ENCODE assay signal across 31 mouse cellular contexts in genomic region chr8:87512636-87513035, GRCm38 (mm10). TPM values are rescaled to one million over a fixed set of nuclear protein-coding genes. Genes with fewer than 3 reads are reported as not detected.
A peak's percentile ranks its signal among the peaks of the same experiment; 100 is the strongest.
DNase-seq lines count a peak whose midpoint lies in the region; ATAC-seq and TF ChIP-seq lines count a peak whose summit lies in the region.
"Had no signal": no experiment of that assay in that cellular context is flagged by ENCODE, and none has a peak within 500 bp of the region (broad histone marks: within the 10 kb centered on the region; RNA-seq: fewer than 3 reads in every experiment).

No protein-coding gene starts in this region.

- no peak for TF ChIP-seq CTCF in cerebellum, adult 2 months (IDR thresholded peaks at IDR 0.05; ENCODE audit: borderline replicate concordance, insufficient read depth, low read depth, low read length)

- H3K4me3 ChIP-seq in cerebellum, adult 2 months (replicated peaks; ENCODE audit: insufficient read depth, low read depth, low read length): no peak overlapping the region
- no peak overlapping the region for H3K4me3 ChIP-seq in hindbrain, embryonic 13.5 days
- no peak overlapping the region for H3K4me3 ChIP-seq in hindbrain, embryonic 10.5 days
- H3K4me3 ChIP-seq: heart, embryonic 13.5 days; limb, embryonic 10.5 days; midbrain, embryonic 12.5 days had no signal

- 36% methylated on average over 6 of the region's 6 CpGs for WGBS in cerebellum, adult 2 months
- WGBS in hindbrain, embryonic 13.5 days: 93% methylated on average over 6 of the region's 6 CpGs
- WGBS in hindbrain, embryonic 10.5 days: 91% methylated on average over 6 of the region's 6 CpGs

- H3K9ac ChIP-seq in hindbrain, embryonic 13.5 days: no peak overlapping the region
- H3K9ac ChIP-seq: heart, embryonic 13.5 days; hindbrain, embryonic 14.5 days; midbrain, embryonic 12.5 days had no signal

- peaks cover 52% of the 10 kb centered on the region for H3K4me1 ChIP-seq in cerebellum, adult 2 months (ENCODE audit: control insufficient read depth, insufficient read depth, low read length)
- H3K4me1 ChIP-seq in hindbrain, embryonic 13.5 days (replicated peaks): peaks cover 12% of the 10 kb centered on the region; the same call in 1 of the 2 replicates
- H3K4me1 ChIP-seq in hindbrain, embryonic 10.5 days (replicated peaks): no peaks in the 10 kb centered on the region
- H3K4me1 ChIP-seq: heart, embryonic 13.5 days; limb, embryonic 10.5 days had no signal

- H3K27me3 ChIP-seq in cerebellum, adult 2 months (ENCODE audit: control insufficient read depth, insufficient read depth, low read length): no peaks in the 10 kb centered on the region
- H3K27me3 ChIP-seq in hindbrain, embryonic 13.5 days: no peaks in the 10 kb centered on the region
- H3K27me3 ChIP-seq in hindbrain, embryonic 10.5 days (ENCODE audit: insufficient read depth, poor library complexity, severe bottlenecking): no peaks in the 10 kb centered on the region
- H3K27me3 ChIP-seq: midbrain, embryonic 12.5 days had no signal

- H3K9me3 ChIP-seq in hindbrain, embryonic 13.5 days: no peaks in the 10 kb centered on the region
- H3K9me3 ChIP-seq in hindbrain, embryonic 10.5 days: no peaks in the 10 kb centered on the region
- H3K9me3 ChIP-seq: heart, embryonic 13.5 days; limb, embryonic 10.5 days; midbrain, embryonic 12.5 days had no signal

- peak overlapping the region; percentile 15; the same call in 1 of the 2 replicates for H3K27ac ChIP-seq in cerebellum, adult 2 months (ENCODE audit: insufficient read depth, low read length)
- H3K27ac ChIP-seq in hindbrain, embryonic 13.5 days: no peak overlapping the region
- H3K27ac ChIP-seq in hindbrain, embryonic 10.5 days: no peak overlapping the region
- H3K27ac ChIP-seq: heart, embryonic 13.5 days; hindbrain, embryonic 14.5 days; limb, embryonic 10.5 days; macrophage; midbrain, embryonic 12.5 days had no signal

- no peak overlapping the region for H3K4me2 ChIP-seq in hindbrain, embryonic 13.5 days
- H3K4me2 ChIP-seq: heart, embryonic 13.5 days; hindbrain, embryonic 14.5 days; midbrain, embryonic 12.5 days had no signal

- TF ChIP-seq POLR2A in cerebellum, adult 2 months (IDR thresholded peaks at IDR 0.05; ENCODE audit: borderline replicate concordance, insufficient read depth, low read length): no peak

- peak in 1 of 2 experiments; percentile 60 for DNase-seq in cerebellum, adult 2 months
- no peak for DNase-seq in cerebellum, postnatal 4 days (ENCODE audit: low spot score in 2 of 2)
- DNase-seq in hindbrain, embryonic 10.5 days (ENCODE audit: low spot score): no peak
- DNase-seq in brain, adult 2 months (ENCODE audit: low read depth, low spot score): peak; percentile 72
- DNase-seq in right cerebral cortex, postnatal 10 days (ENCODE audit: low spot score in 2 of 2): peak; percentile 56 to 71
- DNase-seq in spleen, adult 12 weeks (ENCODE audit: low spot score): no peak
- DNase-seq: adrenal gland, postnatal 36 days; gastrocnemius, postnatal 25 days; heart, adult 18-20 months; kidney, adult 18-20 months; kidney, postnatal 4 days; liver; thymus, adult 2 months; thymus, postnatal 4 days had no signal

- peak; percentile 32; the same call in 1 of the 2 replicates for ATAC-seq in hindbrain, embryonic 13.5 days (ENCODE audit: low FRiP score)
- ATAC-seq in megakaryocyte-erythroid progenitor cell, adult 5-6 weeks (replicated peaks; ENCODE audit: low FRiP score, low TSS enrichment, poor library complexity, severe bottlenecking): no peak
- ATAC-seq: inflammation-experienced regulatory T-cells, adult 6 months had no signal

- H3K36me3 ChIP-seq in hindbrain, embryonic 13.5 days: no peaks in the 10 kb centered on the region
- H3K36me3 ChIP-seq in hindbrain, embryonic 10.5 days: no peaks in the 10 kb centered on the region
- H3K36me3 ChIP-seq: heart, embryonic 13.5 days; limb, embryonic 10.5 days; midbrain, embryonic 12.5 days had no signal

RNA-seq across cellular contexts. Expression of gene Cbln1, which starts 40.2 kb away (rescaled TPM):
- 886 and 1,066 TPM in 2 replicates for polyA plus RNA-seq in cerebellum, adult 2 months (2012; rRNA removed)
- 35.3 and 39.3 TPM in 2 replicates for polyA plus RNA-seq in hindbrain, embryonic 13.5 days (2015; fragmentation: Nextera tagmentation; extraction: Ambion mirVana)
- polyA plus RNA-seq in hindbrain, embryonic 10.5 days (2016; fragmentation: Nextera tagmentation; extraction: Ambion mirVana): 3.6 and 11.7 TPM in 2 replicates
- not detected in 2 replicates for total RNA-seq in megakaryocyte-erythroid progenitor cell, adult 5-6 weeks (2014; fragmentation: Nextera tagmentation)
- not detected in 2 replicates for total RNA-seq in megakaryocyte-erythroid progenitor cell, adult 5-6 weeks (2017)
- total RNA-seq: neutrophil, adult 5-6 weeks had no signal
- polyA plus RNA-seq: inflammation-experienced regulatory T-cells, adult 6 months; kidney, embryonic 16.5 days; liver, embryonic 16.5 days; lung, embryonic 16.5 days; macrophage had no signal

RNA-seq across cellular contexts. Expression of gene 4933402J07Rik, which starts 51.0 kb away (rescaled TPM):
- polyA plus RNA-seq in cerebellum, adult 2 months (2012; rRNA removed): 0.15 and 0.41 TPM in 2 replicates
- polyA plus RNA-seq in hindbrain, embryonic 13.5 days (2015; fragmentation: Nextera tagmentation; extraction: Ambion mirVana): not detected in 2 replicates
- not detected in 2 replicates for polyA plus RNA-seq in hindbrain, embryonic 10.5 days (2016; fragmentation: Nextera tagmentation; extraction: Ambion mirVana)
- total RNA-seq in megakaryocyte-erythroid progenitor cell, adult 5-6 weeks (2014; fragmentation: Nextera tagmentation): not detected in 2 replicates
- not detected in 2 replicates for total RNA-seq in megakaryocyte-erythroid progenitor cell, adult 5-6 weeks (2017)
- total RNA-seq: adrenal gland, postnatal 36 days; gastrocnemius, postnatal 25 days; heart, adult 18-20 months; heart, postnatal 25 days; layer of hippocampus, postnatal 25 days; neutrophil, adult 5-6 weeks had no signal
- polyA plus RNA-seq: embryonic facial prominence, embryonic 11.5 days; forebrain, embryonic 11.5 days; heart, embryonic 13.5 days; hindbrain, embryonic 14.5 days; inflammation-experienced regulatory T-cells, adult 6 months; kidney, embryonic 16.5 days; limb, embryonic 10.5 days; liver, embryonic 16.5 days; lung, embryonic 16.5 days; macrophage; midbrain, embryonic 12.5 days; stomach, embryonic 16.5 days; thymus, adult 2 months had no signal

Comparison
In these comparisons a context has a peak if more than half of its experiments do, and no peak if none do; other contexts are left out.
1. DNase-seq: peak in brain, adult 2 months (single experiment) and right cerebral cortex, postnatal 10 days (2 of 2); none in cerebellum, postnatal 4 days (0 of 2), hindbrain, embryonic 10.5 days (single experiment) and spleen, adult 12 weeks (single experiment).
2. RNA of gene Cbln1, which starts 40.2 kb away (polyA plus RNA-seq): 886 to 1,066 TPM in cerebellum, adult 2 months; 35.3 to 39.3 TPM in hindbrain, embryonic 13.5 days and 3.6 to 11.7 TPM in hindbrain, embryonic 10.5 days; every median in the first group is over 10 times any median in the second.